Mouse (Mus musculus) common myeloid progenitor, adult 5-6 weeks (primary cell): ENCODE measurements at regions not wholly inside any gene's neighbourhood (a gene's known extent, or its start where the extent isn't known, plus 50 kb on each side); places are given as distances from the start of the nearest gene placed in this dataset.

Experiments
- ATAC-seq: replicated peaks from 2 replicates; pipeline ENCODE4 v1.8.0; 2016; ENCODE audit warnings: low read depth, mild to moderate bottlenecking, moderate TSS enrichment, inconsistent platforms; ENCODE audit not compliant: poor library complexity, severe bottlenecking

DNA sequence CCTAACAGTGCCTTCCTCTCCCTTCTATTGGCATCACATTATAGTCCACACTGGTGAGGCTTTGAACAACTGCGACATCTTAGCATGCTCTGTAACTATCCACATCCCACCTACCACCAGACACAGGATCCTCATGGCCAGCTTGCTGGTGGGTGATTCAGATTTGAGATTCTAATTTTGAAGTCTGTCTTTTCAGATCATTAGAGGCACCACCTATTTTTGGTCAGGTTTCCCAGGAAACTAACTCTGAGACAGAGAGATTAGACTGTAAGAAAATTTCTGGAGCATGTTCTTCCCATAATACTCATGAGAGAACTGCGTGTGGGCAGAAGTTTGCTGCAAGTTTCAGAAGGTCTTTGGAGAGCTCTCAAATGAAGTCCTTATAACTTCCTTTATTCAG lies 400.8 kb upstream of the Fbxo33 start:
- no peak for ATAC-seq

DNA sequence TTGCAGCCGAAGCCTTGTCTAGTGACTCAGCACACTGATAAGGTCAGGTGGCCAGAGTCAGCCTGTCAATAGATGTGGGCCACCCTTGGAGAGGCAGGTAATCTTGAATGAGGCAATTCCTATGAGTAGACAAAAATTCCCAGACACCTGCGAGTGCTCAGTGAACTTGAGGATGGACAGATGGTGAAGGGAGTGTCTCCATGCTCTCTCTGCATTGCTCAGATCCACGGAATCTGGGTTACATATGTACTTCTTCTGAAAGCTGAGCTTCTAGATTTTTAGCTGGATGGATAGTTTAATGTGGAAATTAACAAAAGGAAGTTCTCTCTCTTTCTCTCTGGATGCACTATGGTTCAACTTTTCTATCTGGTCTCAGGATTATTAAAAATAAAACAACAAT lies 396.6 kb upstream of the Fbxo33 start:
- ATAC-seq: no peak

DNA sequence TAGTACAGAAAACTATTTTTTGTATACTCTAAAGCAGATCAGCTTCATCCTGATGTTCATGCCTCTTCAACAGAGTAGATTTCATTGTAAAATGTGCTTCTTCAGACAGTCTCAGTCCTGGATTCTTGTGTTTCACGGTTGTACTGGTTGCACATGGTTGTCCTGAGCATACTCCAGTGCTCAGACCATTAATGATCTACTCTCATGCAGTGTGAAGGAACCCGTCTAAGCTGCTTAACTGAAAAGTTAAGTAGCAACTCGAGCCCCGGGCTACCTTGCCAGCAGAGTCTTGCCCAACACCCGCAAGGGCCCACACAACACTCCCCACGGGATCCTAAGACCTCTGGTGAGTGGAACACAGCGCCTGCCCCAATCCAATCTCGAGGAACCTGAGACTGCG lies 380.3 kb upstream of the Fbxo33 start:
- ATAC-seq: no peak

DNA sequence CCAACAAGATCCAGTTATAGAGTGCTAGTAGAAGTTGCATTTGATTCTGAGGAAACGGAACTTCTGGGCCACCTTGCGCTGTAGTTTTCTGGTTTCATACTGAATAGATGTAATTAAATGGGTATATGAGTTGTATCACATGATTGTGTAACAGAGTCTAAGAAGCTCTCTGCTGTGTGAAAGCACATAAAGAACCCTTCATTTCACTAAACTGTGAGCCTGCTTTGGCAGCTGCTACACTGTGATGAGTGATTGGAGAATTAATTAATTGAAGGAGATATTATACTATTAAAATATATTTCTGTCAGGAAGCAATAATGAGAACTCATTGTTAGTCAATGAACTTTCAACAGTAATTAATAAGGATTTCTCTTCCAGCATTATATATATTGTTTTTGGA lies 369.8 kb upstream of the Fbxo33 start:
- no peak for ATAC-seq

DNA sequence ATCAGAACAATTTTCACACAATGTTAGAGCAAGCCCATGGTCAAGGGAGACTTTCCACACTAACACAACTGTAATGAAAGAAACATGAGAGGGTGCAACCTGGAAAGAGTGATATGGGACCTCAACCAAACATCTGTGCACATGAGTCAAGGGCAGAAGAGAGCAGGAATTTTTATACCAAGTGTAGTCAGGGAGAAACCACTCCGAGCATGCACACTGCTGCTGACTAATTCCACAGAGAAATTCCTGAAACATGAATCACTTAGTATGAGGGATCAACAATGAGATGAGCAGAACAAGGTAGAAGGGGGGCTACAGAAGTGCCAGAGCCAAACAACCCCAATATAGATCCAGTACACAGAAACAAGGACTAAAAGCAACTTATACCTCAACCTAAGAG lies 363.1 kb upstream of the Fbxo33 start:
- ATAC-seq: no peak

DNA sequence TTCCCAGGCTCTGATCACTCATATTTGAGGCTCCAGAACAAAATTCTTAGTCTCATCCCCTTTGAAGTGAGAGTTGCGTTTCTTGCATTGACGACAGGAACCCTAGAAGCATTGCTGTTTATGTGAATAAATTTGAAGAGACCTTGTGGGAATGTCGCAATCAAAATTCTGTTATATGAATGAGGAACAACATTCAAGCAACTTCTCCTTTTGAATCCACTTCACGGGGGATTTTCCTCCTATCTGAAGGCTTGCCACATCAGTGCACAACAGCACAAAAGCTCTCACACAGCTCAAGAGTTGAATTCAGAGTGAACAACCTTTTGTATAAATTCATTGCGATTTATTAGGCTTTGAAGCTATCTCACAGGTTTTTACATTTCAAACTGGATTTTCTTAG lies 360.2 kb upstream of the Fbxo33 start:
- ATAC-seq: peak; percentile 68; the same call in 1 of the 2 replicates

DNA sequence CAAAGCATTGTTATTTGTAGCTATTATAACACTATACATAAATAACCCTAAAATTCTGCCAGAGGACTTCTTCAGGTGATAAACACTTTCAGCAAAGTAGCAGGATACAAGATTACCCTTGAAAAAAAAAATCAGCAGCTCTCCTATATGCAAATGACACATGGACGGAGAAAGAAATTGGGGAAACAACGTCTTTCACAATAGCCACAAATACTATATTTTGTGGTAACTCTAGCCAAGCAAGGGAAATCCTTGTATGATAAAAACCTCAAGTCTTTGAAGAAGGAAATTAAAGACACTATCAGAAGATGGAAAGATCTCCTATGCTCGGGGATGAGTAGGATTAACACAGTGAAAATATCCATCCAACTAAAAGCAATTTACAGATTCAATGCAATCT lies 344.4 kb upstream of the Fbxo33 start:
- no peak for ATAC-seq

DNA sequence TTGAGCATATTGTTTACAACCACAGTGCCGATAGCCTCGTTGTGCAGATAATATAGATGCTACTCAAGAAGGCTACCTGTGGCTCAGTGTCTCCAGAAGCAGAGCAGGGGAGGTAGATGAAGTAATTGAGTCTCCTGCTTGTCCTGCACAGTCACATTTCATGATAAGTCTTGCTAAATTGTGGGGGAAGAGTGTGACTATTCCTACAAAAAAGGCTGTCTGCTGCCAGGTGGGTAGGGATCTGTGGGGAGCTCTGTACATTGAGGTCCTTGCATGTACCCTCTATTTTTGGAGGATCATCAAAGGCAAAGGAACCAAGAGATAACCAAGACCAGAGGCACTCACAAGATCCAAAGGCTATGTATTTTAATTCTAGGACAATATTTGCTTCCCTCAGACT lies 320.3 kb upstream of the Fbxo33 start:
- no peak for ATAC-seq

DNA sequence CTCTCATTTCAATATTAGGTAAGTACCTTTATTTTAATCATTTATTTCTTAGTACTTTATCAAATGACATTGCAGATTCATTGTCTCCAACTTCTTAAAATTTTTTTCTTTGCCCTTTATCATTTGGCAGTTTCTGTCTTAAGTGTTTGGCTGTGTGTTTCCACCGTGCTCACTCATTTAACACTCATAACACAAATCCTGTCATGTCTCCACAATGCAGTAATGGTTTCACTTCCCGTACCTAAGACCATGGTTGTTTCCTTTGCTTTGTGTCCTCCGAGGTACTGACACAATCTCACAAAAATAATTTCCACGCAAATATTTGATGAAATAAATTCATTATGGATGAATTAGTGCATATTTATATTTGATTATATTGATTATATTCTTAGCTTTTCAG lies 311.0 kb upstream of the Fbxo33 start:
- ATAC-seq: no peak

DNA sequence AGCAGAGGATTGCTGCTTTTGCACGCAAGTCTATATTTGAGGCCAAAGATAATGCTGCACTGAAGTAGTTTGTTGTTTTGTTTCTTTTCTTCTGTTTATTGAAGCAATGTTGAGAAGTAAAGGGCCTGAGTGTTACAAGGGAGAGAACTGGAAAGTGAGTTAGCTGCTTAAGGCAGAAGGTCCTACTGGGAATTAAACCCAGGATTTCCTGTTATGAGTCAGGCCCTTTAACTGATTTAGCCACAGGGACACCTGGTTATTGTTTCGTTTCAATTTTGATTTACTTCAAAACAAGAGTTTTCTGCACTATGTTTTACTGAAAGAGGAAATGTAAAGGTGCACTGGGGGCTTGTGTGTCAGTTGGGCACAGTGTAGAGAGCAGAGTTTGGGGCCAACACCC lies 303.8 kb upstream of the Fbxo33 start:
- ATAC-seq: no peak

DNA sequence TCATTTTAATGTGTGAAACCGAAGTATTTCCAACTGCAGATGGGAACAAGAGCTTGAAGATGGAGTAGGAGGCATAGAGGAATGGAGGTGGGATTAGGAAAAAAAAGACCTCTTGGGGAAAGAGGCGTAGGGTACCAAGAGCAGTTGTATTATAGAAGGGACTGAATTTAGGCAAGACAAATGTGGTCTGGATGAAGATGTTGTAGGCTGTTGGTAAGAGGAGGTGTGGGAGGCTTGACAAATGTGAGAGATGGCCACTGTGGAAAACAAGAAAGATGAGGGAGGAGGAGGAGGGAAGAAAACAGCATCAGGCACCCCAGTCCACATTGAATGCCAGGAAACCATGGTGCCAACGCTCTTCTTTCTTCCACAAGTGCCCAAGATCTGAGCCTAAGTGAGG lies 302.4 kb upstream of the Fbxo33 start:
- no peak for ATAC-seq

DNA sequence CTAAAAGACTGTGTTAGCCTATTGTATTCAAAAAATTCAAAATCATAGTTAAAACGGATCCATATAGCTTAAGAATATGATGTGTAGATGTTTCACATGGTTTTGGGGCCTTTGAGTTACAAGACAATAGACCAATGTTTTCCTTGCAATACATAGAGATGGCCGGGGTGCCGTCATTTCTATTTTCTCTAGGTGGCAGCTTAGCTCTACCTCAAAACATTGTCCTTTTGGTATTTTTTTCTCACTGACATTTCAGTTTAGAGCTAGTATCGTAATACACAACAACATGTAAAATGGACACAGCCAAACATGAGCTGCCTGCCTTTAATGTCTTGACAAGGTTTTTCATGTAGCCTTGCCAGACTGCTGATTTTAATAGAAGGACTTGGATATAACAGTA lies 290.3 kb upstream of the Fbxo33 start:
- ATAC-seq: no peak

DNA sequence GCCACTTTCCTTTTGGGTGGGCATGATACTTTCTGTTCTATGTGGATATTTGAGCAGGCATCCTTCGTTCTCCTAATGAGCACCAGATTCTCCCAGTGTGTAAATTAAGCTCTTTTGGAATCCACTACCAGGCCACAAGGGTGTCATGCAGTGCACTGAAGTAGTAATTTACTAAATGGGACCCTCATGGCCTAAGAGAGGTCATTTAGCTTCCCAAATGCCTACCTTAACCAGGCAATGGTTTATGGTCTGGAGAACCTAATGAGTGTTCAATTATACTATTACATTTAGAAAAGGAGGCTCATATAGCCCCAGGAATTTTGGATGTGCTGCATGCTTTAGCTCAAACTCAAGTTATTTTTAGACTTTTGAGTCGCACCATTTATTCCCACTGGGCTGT lies 289.6 kb upstream of the Fbxo33 start:
- no peak for ATAC-seq

DNA sequence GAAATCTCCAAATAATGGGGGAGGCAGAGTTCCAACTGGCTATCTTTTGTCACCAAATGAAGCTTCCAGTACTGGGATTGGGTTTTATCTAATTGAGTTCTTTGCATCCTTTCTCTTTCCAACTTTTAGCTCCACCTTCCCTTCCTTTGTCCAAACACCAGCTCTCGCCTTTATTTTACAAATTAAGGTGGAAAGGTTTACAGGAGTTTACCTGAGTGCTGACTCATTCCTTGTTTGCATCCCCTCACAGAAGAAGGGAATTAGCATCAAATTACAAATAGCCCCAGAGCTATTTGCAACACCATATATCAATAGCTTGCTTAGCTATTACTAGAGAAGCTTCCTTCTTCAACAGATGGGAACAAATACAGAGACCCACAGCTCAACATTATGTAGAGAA lies 287.9 kb upstream of the Fbxo33 start:
- ATAC-seq: no peak

DNA sequence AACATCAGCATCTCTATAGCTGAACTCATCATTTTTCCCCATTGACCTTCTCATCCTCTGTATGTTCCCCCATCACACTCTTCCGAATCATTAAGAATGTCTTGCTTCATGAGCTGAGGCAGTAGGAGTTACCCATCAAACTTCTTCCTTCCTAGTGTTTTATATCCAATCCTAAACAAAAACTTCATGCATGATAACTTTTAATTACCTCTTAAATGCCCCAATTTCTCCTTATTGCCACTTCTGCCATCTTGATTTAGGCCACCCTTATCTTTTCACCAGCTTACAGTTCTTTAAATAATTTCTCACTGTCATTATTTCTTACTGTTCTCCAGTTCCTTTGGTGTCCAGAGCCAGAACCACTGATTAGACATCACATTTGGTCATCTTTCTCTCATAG lies 277.9 kb upstream of the Fbxo33 start:
- no peak for ATAC-seq

DNA sequence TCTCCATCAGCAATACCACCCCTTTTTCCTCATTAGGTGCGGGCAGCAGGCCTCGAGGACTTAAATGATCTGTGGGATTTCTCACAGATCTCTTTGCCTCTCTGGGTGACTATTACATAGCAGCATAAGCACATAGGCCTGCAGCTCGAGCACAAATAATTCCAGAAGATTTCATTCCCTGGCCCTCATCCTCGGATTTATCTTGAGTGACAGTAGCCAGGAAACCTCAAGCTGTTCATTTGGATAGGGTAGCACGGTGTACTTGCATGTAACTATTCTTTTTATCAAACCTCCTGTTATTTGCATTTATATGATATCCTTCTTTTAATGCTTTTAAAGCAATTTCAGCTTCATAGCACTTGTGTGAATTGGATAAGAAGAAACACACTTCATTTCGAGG lies 268.5 kb upstream of the Fbxo33 start:
- no peak for ATAC-seq

DNA sequence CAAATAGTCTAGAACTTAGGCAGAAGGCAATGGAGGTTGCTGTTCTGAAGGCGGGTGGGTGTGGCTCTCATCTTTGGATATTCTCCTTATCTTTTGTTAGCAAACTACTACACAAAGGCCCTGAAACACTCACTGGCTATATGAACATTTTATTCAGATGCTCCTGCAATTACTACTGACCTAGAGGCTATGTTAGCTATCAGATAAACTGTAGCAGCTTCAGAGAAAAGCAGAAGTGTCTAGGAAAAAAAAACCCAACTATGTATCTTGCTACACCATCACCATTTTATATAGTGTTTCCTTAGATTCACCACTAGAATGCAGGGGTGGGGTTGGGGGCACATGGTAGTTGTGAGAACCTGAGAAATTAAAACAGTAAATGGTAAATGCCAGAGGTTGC lies 268.0 kb upstream of the Fbxo33 start:
- ATAC-seq: no peak

DNA sequence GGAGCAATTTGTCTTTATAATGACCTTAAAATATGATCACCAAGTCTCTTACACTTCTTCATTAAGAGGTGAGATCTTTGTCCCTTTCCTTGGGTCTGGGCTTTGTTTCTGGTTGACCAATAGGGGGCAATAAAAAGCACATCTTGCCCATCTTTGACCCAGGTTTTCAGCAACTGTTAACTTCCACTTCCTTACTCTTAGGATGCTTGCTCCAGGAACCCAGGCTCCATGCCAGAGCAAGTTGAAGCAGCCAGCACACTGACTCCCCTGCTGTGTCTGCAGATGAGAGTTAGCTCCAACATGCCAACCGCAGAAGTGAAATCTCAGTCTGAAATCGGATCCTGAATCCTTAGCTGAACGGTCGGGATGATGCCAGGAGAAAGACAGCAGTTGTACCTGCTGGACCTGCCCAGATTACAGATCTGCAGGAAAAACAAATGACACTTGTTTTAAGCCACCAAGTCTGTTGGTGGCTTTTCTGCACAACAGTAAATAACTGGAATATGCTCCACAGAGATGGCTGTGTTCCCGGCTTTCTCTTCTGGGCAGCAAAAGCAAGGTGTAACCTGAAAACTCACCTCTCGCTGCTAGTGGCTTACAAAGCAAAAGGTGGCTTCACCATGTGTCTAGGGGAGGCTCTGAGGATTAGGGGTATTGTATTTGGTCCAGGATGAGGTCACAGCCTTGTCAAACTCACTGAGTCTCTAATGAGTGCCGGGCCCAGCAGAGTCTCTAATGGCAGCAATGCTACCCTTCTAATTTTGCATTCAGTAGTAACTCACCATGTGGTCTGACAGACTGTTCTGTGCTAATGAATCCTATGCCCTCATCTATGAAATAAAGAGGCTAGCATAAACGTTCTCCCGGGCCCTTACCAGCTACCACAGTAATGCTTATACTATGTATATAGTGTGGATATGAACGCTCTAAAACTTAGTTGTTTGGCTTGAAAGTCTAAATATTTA lies 241.8 kb upstream of the Fbxo33 start:
- ATAC-seq: no peak

DNA sequence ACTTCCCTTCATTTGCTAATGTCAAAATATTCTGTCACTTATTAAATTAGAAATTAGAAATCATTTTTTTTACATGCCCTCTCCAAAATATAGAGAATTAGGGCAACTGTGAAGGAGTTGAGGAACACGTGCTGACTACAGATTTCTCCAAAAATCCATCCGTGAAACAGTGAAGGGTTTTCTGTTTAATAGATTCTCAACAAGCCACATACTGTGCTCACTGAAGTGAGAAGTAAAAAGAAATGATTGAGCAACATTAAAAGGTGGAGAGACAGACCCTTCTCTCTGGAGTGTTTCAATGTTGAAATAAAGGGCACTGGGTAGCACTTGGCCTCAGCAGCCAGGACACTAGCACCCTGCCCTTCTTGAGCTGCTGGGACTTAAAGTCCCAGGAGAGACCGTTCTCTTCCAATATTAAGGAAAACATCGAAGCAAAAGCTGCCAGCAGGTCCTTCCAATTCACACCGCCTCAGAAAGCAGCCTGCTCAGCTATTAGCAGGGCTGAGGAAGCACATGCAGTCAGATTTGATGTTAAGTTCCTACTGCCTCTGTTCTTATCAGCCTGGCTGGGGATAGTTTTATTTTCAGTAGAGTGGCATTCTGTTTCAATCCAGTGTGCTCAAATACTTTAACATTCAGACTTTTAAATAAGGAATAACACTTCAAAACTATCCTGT lies 236.8 kb upstream of the Fbxo33 start:
- ATAC-seq: no peak

DNA sequence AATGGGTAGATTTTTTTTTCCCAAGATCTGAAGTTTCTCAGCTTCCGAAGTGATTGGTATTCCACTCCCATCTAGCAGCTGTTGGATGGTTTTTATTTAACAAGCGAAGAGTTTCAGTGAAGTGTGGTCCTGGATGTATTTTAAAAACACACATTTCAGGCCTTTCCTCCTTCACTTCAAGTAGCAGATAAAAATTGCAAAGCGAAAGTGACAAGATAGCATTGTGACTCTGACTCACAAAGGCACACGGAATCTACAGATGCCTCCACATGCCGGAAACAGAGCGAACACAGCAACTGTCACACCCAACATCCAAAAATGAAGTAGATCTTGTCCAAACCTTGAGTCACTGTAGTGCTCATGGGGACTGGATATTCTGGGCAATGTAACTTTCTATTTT lies 195.5 kb upstream of the Fbxo33 start:
- ATAC-seq: no peak

DNA sequence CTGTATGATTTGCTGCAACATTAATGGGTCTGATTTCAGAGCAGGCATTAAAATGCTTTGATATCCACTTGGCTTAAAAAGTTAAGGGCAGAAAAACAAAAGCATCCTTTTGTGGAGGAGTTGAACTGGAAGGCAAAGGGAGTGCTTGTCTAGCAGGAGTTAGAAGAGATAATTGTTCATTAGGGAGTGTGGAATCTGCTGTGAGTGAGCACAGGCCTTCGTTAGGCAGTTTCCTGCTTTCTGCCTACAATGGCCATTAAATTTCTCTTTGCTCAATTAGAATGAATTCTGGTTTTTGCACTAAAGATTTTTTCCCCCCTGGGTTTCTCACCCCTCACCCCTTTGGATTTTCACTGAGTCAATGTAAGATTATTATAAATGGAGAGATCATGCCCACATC lies 192.0 kb upstream of the Fbxo33 start:
- no peak for ATAC-seq

DNA sequence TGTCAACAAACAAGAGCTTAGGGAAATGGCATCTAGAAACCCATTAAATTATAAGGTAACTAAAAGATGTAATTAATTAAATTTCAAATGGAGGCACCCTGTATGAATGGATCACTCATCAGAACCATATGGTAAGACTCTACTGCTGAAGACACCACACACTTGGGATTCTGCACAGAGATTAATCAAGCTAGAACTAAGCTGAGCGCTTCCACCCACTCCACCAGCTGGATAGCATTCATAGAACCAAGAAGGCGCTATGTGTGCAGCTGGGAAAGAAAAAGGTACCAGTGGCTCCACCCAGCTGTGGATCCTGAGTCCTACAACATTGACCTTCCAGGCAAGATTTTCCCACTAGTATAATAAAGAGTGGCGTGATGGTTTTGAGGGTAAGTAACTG lies 171.6 kb upstream of the Fbxo33 start:
- ATAC-seq: no peak
